Mouse (Mus musculus): Measurements from ENCODE around the gene Slamf6. TPM values are rescaled to one million over a fixed set of nuclear protein-coding genes. Genes with fewer than 3 reads are reported as not detected.

Slamf6 gene
- polyA plus RNA-seq, 1 experiment from 2014 or later: 0.23 TPM

- ATAC-seq (ENCODE audit: insufficient read depth, low FRiP score, low TSS enrichment): no peak
- Histone ChIP-seq H3K4me2 (ENCODE audit: low read depth) (no peak overlapping the region), H3K9ac (ENCODE audit: low read length) (no peak overlapping the region), H3K36me3 (ENCODE audit: control insufficient read depth, insufficient read depth, low read length) (no peaks in the 10 kb centered on the region), H3K27ac (ENCODE audit: low read depth, low read length) (no peak overlapping the region), H3K9me3 (ENCODE audit: control insufficient read depth, low read length) (no peaks in the 10 kb centered on the region), H3K4me1 (ENCODE audit: control insufficient read depth, insufficient read depth, low read length) (no peaks in the 10 kb centered on the region), H3K27me3 (ENCODE audit: control insufficient read depth, insufficient read depth, low read length) (no peaks in the 10 kb centered on the region), H3K4me3 (ENCODE audit: low read depth, low read length) (no peak overlapping the region)
- no peak for DNase-seq (ENCODE audit: low spot score)
- 64% methylated on average over 5 of the region's 5 CpGs for WGBS
Measured at GRCm38 (mm10) chr1:171982170-171982569, 64.9 kb downstream of the Slamf6 start.

DNA sequence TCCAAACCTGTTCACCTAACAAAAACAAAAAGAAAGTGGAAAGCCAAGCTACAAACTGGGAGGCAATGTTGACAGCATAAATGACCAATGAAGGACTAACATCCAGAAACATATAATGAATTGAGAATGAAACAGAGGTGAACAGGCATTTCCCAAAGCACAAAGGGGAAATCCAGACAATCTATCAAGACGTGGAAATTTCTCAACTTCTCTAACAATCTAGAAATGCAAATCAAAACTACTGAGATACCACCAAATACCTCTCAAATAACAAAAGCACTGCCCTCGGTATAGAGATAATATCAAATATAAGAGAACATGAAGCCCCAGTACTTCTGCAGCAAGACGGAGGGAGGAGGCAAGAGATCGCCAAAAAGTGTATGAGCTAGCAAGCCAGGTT, 65.4 kb downstream of the Slamf6 start:
- 82% methylated on average over 4 of the region's 4 CpGs for WGBS
- Histone ChIP-seq H3K9ac (ENCODE audit: low read length) (no peak overlapping the region), H3K4me3 (ENCODE audit: low read depth, low read length) (no peak overlapping the region), H3K36me3 (ENCODE audit: control insufficient read depth, insufficient read depth, low read length) (no peaks in the 10 kb centered on the region), H3K27ac (ENCODE audit: low read depth, low read length) (no peak overlapping the region), H3K9me3 (ENCODE audit: control insufficient read depth, low read length) (no peaks in the 10 kb centered on the region), H3K4me2 (ENCODE audit: low read depth) (no peak overlapping the region), H3K27me3 (ENCODE audit: control insufficient read depth, insufficient read depth, low read length) (no peaks in the 10 kb centered on the region), H3K4me1 (ENCODE audit: control insufficient read depth, insufficient read depth, low read length) (no peaks in the 10 kb centered on the region)
- no peak for ATAC-seq (ENCODE audit: insufficient read depth, low FRiP score, low TSS enrichment)
- DNase-seq (ENCODE audit: low spot score): no peak

- Histone ChIP-seq H3K9me3 (ENCODE audit: control insufficient read depth, low read length) (no peaks in the 10 kb centered on the region), H3K27ac (ENCODE audit: low read depth, low read length) (no peak overlapping the region), H3K4me1 (ENCODE audit: control insufficient read depth, insufficient read depth, low read length) (no peaks in the 10 kb centered on the region), H3K27me3 (ENCODE audit: control insufficient read depth, insufficient read depth, low read length) (no peaks in the 10 kb centered on the region), H3K9ac (ENCODE audit: low read length) (no peak overlapping the region), H3K4me3 (ENCODE audit: low read depth, low read length) (no peak overlapping the region), H3K36me3 (ENCODE audit: control insufficient read depth, insufficient read depth, low read length) (no peaks in the 10 kb centered on the region), H3K4me2 (ENCODE audit: low read depth) (no peak overlapping the region)
- DNase-seq (ENCODE audit: low spot score): no peak
- 82% methylated on average over 3 of the region's 3 CpGs for WGBS
- no peak for ATAC-seq (ENCODE audit: insufficient read depth, low FRiP score, low TSS enrichment)
Measured at GRCm38 (mm10) chr1:171983372-171984001, 66.2 kb downstream of the Slamf6 start.

DNA sequence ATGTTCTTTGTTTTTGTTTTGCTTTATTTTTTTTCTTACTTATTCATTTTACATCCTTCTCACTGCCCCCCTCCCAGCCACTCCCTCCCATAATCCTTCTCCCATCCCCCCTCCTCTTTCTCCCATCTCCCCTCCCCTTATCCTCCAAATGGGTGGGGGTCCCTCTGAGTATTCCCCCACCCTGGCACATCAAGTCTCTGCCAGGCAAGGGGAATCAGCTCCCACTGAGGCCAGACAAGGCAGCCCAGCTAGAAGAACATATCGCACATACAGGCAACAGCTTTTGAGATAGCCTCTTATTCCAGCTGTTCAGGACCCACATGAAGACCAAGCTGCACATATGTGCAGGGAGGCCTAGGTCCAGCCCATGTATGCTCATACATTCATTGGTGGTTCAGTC, 66.8 kb downstream of the Slamf6 start:
- Histone ChIP-seq H3K27ac (ENCODE audit: low read depth, low read length) (no peak overlapping the region), H3K4me1 (ENCODE audit: control insufficient read depth, insufficient read depth, low read length) (no peaks in the 10 kb centered on the region), H3K9ac (ENCODE audit: low read length) (no peak overlapping the region), H3K9me3 (ENCODE audit: control insufficient read depth, low read length) (no peaks in the 10 kb centered on the region), H3K4me3 (ENCODE audit: low read depth, low read length) (no peak overlapping the region), H3K4me2 (ENCODE audit: low read depth) (no peak overlapping the region), H3K36me3 (ENCODE audit: control insufficient read depth, insufficient read depth, low read length) (no peaks in the 10 kb centered on the region), H3K27me3 (ENCODE audit: control insufficient read depth, insufficient read depth, low read length) (no peaks in the 10 kb centered on the region)
- WGBS: 86% methylated on average over 1 of the region's 1 CpGs
- ATAC-seq (ENCODE audit: insufficient read depth, low FRiP score, low TSS enrichment) (no peak), DNase-seq (ENCODE audit: low spot score) (no peak)

DNA sequence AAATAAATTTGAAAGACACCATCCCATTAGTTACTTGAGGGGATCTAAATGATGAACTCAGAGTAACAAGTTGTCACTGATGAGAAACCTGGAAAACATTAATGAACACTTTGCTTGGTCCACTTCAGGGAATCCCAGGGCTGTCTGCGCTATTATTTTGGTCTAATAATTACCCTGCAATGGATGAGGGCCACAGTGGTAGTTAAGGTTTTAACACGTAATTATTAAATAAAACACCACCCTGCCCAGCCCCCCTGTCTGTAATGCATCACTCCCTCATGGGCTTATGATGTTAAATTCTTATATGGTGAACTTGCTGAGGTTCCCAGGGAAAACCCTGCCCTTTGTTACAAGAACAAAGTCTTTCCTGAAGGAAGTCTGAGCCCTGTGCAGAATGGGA, 74.6 kb downstream of the Slamf6 start:
- Histone ChIP-seq H3K4me2 (ENCODE audit: low read depth) (no peak overlapping the region), H3K27ac (ENCODE audit: low read depth, low read length) (no peak overlapping the region), H3K4me3 (ENCODE audit: low read depth, low read length) (no peak overlapping the region), H3K27me3 (ENCODE audit: control insufficient read depth, insufficient read depth, low read length) (no peaks in the 10 kb centered on the region), H3K36me3 (ENCODE audit: control insufficient read depth, insufficient read depth, low read length) (no peaks in the 10 kb centered on the region), H3K9me3 (ENCODE audit: control insufficient read depth, low read length) (no peaks in the 10 kb centered on the region), H3K9ac (ENCODE audit: low read length) (no peak overlapping the region), H3K4me1 (ENCODE audit: control insufficient read depth, insufficient read depth, low read length) (no peaks in the 10 kb centered on the region)
- 89% methylated on average over 2 of the region's 2 CpGs for WGBS
- ATAC-seq (ENCODE audit: insufficient read depth, low FRiP score, low TSS enrichment) (no peak), DNase-seq (ENCODE audit: low spot score) (no peak)

- WGBS: 89% methylated on average over 4 of the region's 4 CpGs
- Histone ChIP-seq H3K9me3 (ENCODE audit: control insufficient read depth, low read length) (no peaks in the 10 kb centered on the region), H3K36me3 (ENCODE audit: control insufficient read depth, insufficient read depth, low read length) (no peaks in the 10 kb centered on the region), H3K9ac (ENCODE audit: low read length) (no peak overlapping the region), H3K4me2 (ENCODE audit: low read depth) (no peak overlapping the region), H3K4me3 (ENCODE audit: low read depth, low read length) (no peak overlapping the region), H3K4me1 (ENCODE audit: control insufficient read depth, insufficient read depth, low read length) (no peaks in the 10 kb centered on the region), H3K27ac (ENCODE audit: low read depth, low read length) (no peak overlapping the region), H3K27me3 (ENCODE audit: control insufficient read depth, insufficient read depth, low read length) (no peaks in the 10 kb centered on the region)
- ATAC-seq (ENCODE audit: insufficient read depth, low FRiP score, low TSS enrichment) (no peak), DNase-seq (ENCODE audit: low spot score) (no peak)
Measured at GRCm38 (mm10) chr1:171992901-171993530, 75.7 kb downstream of the Slamf6 start.

DNA sequence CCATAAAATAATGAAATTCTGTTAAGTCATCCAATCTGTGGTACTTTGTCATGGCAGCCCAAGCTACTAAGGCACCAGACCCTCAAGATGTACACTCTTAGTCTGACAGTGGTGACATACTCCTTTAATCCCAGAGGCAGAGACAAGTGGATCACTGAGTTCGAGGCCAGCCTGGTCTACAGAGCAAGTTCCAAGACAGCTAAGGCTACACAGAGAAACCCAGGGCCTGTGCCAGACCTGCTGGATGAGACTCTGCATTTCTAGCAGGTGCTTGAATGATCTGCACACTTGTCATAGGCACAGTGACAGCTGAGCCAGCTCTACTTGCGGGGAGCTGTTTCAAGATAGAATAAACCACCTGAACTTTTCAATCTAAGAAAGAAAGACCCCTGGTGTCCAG, 77.2 kb downstream of the Slamf6 start:
- Histone ChIP-seq H3K4me2 (ENCODE audit: low read depth) (no peak overlapping the region), H3K27me3 (ENCODE audit: control insufficient read depth, insufficient read depth, low read length) (no peaks in the 10 kb centered on the region), H3K9ac (ENCODE audit: low read length) (no peak overlapping the region), H3K9me3 (ENCODE audit: control insufficient read depth, low read length) (no peaks in the 10 kb centered on the region), H3K36me3 (ENCODE audit: control insufficient read depth, insufficient read depth, low read length) (no peaks in the 10 kb centered on the region), H3K27ac (ENCODE audit: low read depth, low read length) (no peak overlapping the region), H3K4me1 (ENCODE audit: control insufficient read depth, insufficient read depth, low read length) (no peaks in the 10 kb centered on the region), H3K4me3 (ENCODE audit: low read depth, low read length) (no peak overlapping the region)
- DNase-seq (ENCODE audit: low spot score): no peak
- 88% methylated on average over 2 of the region's 2 CpGs for WGBS
- ATAC-seq (ENCODE audit: insufficient read depth, low FRiP score, low TSS enrichment): no peak

DNA sequence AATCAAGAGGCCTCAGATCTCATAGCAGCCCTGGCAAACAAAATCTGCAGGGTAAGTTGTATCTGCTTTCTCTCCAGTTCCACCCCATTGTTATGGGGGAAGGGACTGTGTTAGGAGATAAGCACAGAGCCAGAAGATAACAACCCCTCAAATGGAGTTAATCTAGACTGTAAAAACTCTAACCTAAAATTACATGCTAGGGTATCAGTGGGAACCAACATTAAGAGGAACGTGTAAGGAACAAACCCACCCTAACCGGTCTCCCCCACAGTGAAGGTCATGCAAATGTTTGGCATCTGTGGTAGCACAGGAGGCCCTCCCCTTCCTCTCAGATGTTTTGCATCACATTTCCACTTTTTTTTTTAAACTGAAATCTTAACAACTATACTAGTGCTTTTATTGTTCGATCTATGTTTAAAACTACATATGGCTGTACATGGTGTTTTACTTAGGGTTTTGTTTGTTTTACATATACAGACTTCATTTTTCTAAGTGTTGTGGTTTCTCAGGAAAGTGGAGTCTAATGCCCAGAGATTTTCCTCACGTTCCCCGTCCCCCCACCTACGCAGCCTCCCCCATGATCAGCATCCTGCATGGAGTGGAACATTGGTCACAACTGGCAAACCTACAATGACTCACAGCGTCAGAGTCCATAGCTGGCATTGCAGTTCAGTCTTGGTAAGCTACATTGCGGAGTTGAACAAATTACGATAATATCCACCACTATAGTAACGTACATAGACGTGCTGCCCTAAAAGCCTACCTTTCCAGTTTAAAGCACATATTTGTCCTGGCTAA, 77.8 kb downstream of the Slamf6 start:
- 88% methylated on average over 11 of the region's 11 CpGs for WGBS

More for the DNA sequence above, 77.8 kb downstream of the Slamf6 start:
- Histone ChIP-seq H3K9me3 (ENCODE audit: control insufficient read depth, low read length) (no peaks in the 10 kb centered on the region), H3K27ac (ENCODE audit: low read depth, low read length) (no peak overlapping the region), H3K36me3 (ENCODE audit: control insufficient read depth, insufficient read depth, low read length) (no peaks in the 10 kb centered on the region), H3K4me1 (ENCODE audit: control insufficient read depth, insufficient read depth, low read length) (no peaks in the 10 kb centered on the region), H3K4me2 (ENCODE audit: low read depth) (no peak overlapping the region), H3K4me3 (ENCODE audit: low read depth, low read length) (no peak overlapping the region), H3K9ac (ENCODE audit: low read length) (no peak overlapping the region), H3K27me3 (ENCODE audit: control insufficient read depth, insufficient read depth, low read length) (no peaks in the 10 kb centered on the region)
- DNase-seq (ENCODE audit: low spot score): no peak
- no peak for ATAC-seq (ENCODE audit: insufficient read depth, low FRiP score, low TSS enrichment)
